In the genomic region with DNA sequence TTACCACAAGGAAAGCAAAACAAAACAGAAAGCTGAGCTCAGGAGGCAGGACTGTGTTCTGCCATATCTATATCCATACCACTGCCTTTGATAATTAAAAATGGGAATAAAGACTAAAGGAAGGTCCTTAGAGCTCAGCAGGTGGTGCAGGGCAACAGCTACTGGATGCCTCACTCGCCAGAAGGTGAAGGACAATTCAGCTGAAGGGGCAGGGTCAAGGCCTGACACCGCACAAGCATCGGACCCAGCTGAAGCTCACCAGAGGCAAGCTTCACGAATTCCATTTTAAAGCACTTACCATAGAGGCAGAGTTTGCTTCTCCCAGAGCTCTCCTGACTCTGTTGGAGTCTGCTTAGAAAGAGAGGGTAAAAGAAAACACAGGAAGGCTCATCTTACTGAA, we compare ENCODE assay signal across 21 mouse cellular contexts. TPM values are rescaled to one million over a fixed set of nuclear protein-coding genes. Genes with fewer than 3 reads are reported as not detected.
"Had no signal": no experiment of that assay in that cellular context is flagged by ENCODE, and none has a peak within 500 bp of the region (broad histone marks: within the 10 kb centered on the region; RNA-seq: fewer than 3 reads in every experiment).

No protein-coding gene starts in this region.

- H3K36me3 ChIP-seq: midbrain, embryonic 15.5 days; stomach, embryonic 15.5 days had no signal

- H3K4me2 ChIP-seq: lung, embryonic 15.5 days; midbrain, embryonic 11.5 days; midbrain, embryonic 13.5 days; midbrain, embryonic 15.5 days; neural tube, embryonic 12.5 days; stomach, embryonic 15.5 days had no signal

- H3K27ac ChIP-seq: lung, embryonic 15.5 days; macrophage; midbrain, embryonic 13.5 days; midbrain, embryonic 15.5 days; neural tube, embryonic 12.5 days; stomach, embryonic 15.5 days; stomach, postnatal 0 days had no signal

- H3K4me3 ChIP-seq: lung, embryonic 15.5 days; megakaryocyte, embryonic 14.5 days; midbrain, embryonic 13.5 days; midbrain, embryonic 15.5 days; neural tube, embryonic 12.5 days; stomach, embryonic 15.5 days had no signal

- H3K9ac ChIP-seq: liver, postnatal 0 days; lung, embryonic 15.5 days; midbrain, embryonic 13.5 days; midbrain, embryonic 15.5 days; neural tube, embryonic 12.5 days; stomach, embryonic 15.5 days had no signal

- ATAC-seq: liver, postnatal 0 days; lung, postnatal 0 days; midbrain, embryonic 13.5 days; midbrain, embryonic 15.5 days had no signal

- H3K27me3 ChIP-seq: lung, embryonic 15.5 days; megakaryocyte, embryonic 14.5 days; midbrain, embryonic 13.5 days; midbrain, embryonic 15.5 days; neural tube, embryonic 12.5 days; stomach, embryonic 15.5 days had no signal

- H3K4me1 ChIP-seq: lung, embryonic 15.5 days; megakaryocyte, embryonic 14.5 days; midbrain, embryonic 13.5 days; midbrain, embryonic 15.5 days; neural tube, embryonic 12.5 days; stomach, embryonic 15.5 days had no signal

- DNase-seq: liver, postnatal 0 days; lung, adult 2 months; lung, postnatal 14 days; lung, postnatal 36 days; right cerebral cortex, postnatal 14 days; thymus, adult 2 months; thymus, postnatal 25 days; thymus, postnatal 4 days had no signal

- H3K9me3 ChIP-seq: lung, embryonic 15.5 days; midbrain, embryonic 13.5 days; midbrain, embryonic 15.5 days; neural tube, embryonic 12.5 days; stomach, embryonic 15.5 days had no signal

RNA-seq across cellular contexts. Expression of gene Nek5, which starts 17.7 kb away (rescaled TPM):
- total RNA-seq: megakaryocyte progenitor cell, adult 5-6 weeks; monocyte, adult 5-6 weeks had no signal
- polyA plus RNA-seq: macrophage; neural tube, embryonic 12.5 days; spleen, adult 2 months had no signal
